Mouse (Mus musculus) thymus, postnatal 10 days (tissue): ENCODE measurements around the gene Bcas3.
"Not testable (repeated sequence)": the region's sequence is repeated elsewhere in the genome, so short reads cannot be mapped to it uniquely, and the experiment has no call there.

Source experiments
- DNase-seq, 2 experiments: peaks; one replicate each; pipeline ENCODE4 v3.0.0; 2021; ENCODE audit warnings: low spot score in 2 of 2

Gene Bcas3

GRCm38 (mm10) chr11:85482737-85483467, 129.9 kb downstream of the Bcas3 start:
- peak in 1 of 2 experiments; percentile 40 for DNase-seq

- DNase-seq: no peak
Measured at GRCm38 (mm10) chr11:85485197-85485940, 132.4 kb downstream of the Bcas3 start.

- DNase-seq: no peak
Measured at GRCm38 (mm10) chr11:85487501-85487900, 134.5 kb downstream of the Bcas3 start.

- no peak for DNase-seq
Measured at GRCm38 (mm10) chr11:85492231-85492630, 139.3 kb downstream of the Bcas3 start.

- no peak for DNase-seq
Measured at GRCm38 (mm10) chr11:85492666-85493065, 139.7 kb downstream of the Bcas3 start.

- no peak for DNase-seq
Measured at GRCm38 (mm10) chr11:85499561-85499960, 146.6 kb downstream of the Bcas3 start.

- no peak for DNase-seq
Measured at GRCm38 (mm10) chr11:85502031-85502430, 149.1 kb downstream of the Bcas3 start.

- DNase-seq: not testable (repeated sequence)
Measured at GRCm38 (mm10) chr11:85504812-85505211, 151.8 kb downstream of the Bcas3 start.

GRCm38 (mm10) chr11:85505811-85506210, 152.8 kb downstream of the Bcas3 start:
- DNase-seq: no peak

GRCm38 (mm10) chr11:85509334-85509733, 156.4 kb downstream of the Bcas3 start:
- no peak for DNase-seq

GRCm38 (mm10) chr11:85511270-85511904, 158.4 kb downstream of the Bcas3 start:
- DNase-seq: no peak

GRCm38 (mm10) chr11:85516724-85517123, 163.8 kb downstream of the Bcas3 start:
- no peak for DNase-seq

- peak in 1 of 2 experiments; percentile 23 for DNase-seq
Measured at GRCm38 (mm10) chr11:85518025-85518756, 165.2 kb downstream of the Bcas3 start.

- no peak for DNase-seq
Measured at GRCm38 (mm10) chr11:85520236-85520635, 167.3 kb downstream of the Bcas3 start.

- DNase-seq: no peak
Measured at GRCm38 (mm10) chr11:85520996-85521395, 168.0 kb downstream of the Bcas3 start.

- DNase-seq: no peak
Measured at GRCm38 (mm10) chr11:85523646-85524045, 170.7 kb downstream of the Bcas3 start.

GRCm38 (mm10) chr11:85524186-85524585, 171.2 kb downstream of the Bcas3 start:
- DNase-seq: peak in 1 of 2 experiments; percentile 39

GRCm38 (mm10) chr11:85524841-85525500, 172.0 kb downstream of the Bcas3 start:
- DNase-seq: no peak

GRCm38 (mm10) chr11:85525501-85525885, 172.5 kb downstream of the Bcas3 start:
- DNase-seq: no peak

- no peak for DNase-seq
Measured at GRCm38 (mm10) chr11:85525979-85526775, 173.2 kb downstream of the Bcas3 start.

GRCm38 (mm10) chr11:85527261-85527660, 174.3 kb downstream of the Bcas3 start:
- DNase-seq: no peak
